Mouse (Mus musculus): Measurements from ENCODE around the gene Svep1. TPM values are rescaled to one million over a fixed set of nuclear protein-coding genes. Genes with fewer than 3 reads are reported as not detected.

The Svep1 gene
- polyA plus RNA-seq, 1 experiment from 2014 or later: 0.56 TPM

DNA sequence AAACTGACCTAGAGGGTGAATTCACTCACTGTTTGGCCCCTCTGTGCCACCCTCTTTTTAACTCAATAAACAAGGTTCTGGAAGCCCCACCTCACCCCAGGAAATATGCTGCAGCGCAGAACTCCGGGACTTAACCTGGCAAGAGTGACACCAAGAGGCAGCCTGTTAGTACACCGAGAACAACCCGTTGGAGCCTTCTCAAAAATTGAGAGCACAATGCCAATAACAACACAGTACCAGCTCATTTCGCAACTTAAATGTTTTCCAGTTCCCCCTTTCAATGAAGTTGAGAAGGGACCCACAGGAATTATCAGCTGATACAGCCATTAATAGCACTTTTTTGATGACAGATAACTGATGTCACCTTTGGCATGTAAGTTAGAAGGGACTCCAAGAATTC lies 38.3 kb downstream of the Svep1 start:
- no peak for ATAC-seq (ENCODE audit: low read depth)
- no peaks in the 10 kb centered on the region for H3K4me1 ChIP-seq (replicated peaks)
- WGBS: 90% methylated on average over 5 of the region's 5 CpGs
- H3K4me2 ChIP-seq: no peak overlapping the region
- no peaks in the 10 kb centered on the region for H3K9me3 ChIP-seq
- no peaks in the 10 kb centered on the region for H3K27me3 ChIP-seq
- H3K9ac ChIP-seq: no peak overlapping the region
- H3K27ac ChIP-seq (replicated peaks): no peak overlapping the region
- no peak overlapping the region for H3K4me3 ChIP-seq
- H3K36me3 ChIP-seq: no peaks in the 10 kb centered on the region

DNA sequence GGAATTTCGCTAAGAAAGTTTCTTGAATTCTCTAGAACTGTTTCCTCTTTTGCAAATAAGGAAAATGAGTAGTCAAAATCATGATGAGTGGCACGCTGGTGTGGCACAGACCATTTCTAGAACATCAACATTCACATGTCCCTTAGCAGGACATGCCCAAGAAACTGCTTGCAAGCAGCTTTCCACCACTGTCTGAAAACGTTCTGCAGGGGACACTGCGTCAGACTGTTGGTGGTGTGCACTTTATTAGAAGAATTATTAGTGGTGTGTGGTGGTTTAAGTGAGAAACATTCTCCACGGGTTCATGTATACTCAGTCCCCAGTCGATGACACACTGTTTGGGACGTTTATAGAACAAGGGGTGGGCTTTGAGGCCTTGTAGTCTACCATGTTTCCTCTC lies 40.9 kb downstream of the Svep1 start:
- no peak overlapping the region for H3K9ac ChIP-seq
- no peaks in the 10 kb centered on the region for H3K9me3 ChIP-seq
- H3K4me2 ChIP-seq: no peak overlapping the region
- 76% methylated on average over 7 of the region's 7 CpGs for WGBS
- no peak overlapping the region for H3K4me3 ChIP-seq
- no peaks in the 10 kb centered on the region for H3K4me1 ChIP-seq (replicated peaks)
- no peak overlapping the region for H3K27ac ChIP-seq (replicated peaks)
- no peak for ATAC-seq (ENCODE audit: low read depth)
- H3K27me3 ChIP-seq: no peaks in the 10 kb centered on the region
- H3K36me3 ChIP-seq: no peaks in the 10 kb centered on the region

DNA sequence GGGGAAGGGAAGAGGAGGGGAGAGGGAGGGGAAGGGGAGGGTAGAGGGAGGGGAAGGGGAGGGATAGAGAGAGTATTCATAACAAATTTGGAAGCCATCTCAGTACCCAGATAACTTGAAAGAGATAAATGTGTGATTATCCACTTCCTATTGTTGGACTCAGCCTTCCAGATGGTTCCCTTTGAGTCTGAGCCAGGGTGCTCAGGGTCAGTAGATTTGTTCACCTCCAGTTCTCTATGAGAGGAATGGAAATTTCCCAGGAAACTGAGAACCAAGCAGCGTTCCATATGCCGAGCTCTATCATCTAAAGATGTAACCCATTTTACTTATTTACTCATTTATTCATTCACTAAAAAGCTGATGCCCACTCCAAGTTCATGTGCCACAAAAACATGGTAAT lies 44.8 kb downstream of the Svep1 start:
- no peak overlapping the region for H3K4me2 ChIP-seq
- no peak overlapping the region for H3K4me3 ChIP-seq
- ATAC-seq (ENCODE audit: low read depth): no peak

DNA sequence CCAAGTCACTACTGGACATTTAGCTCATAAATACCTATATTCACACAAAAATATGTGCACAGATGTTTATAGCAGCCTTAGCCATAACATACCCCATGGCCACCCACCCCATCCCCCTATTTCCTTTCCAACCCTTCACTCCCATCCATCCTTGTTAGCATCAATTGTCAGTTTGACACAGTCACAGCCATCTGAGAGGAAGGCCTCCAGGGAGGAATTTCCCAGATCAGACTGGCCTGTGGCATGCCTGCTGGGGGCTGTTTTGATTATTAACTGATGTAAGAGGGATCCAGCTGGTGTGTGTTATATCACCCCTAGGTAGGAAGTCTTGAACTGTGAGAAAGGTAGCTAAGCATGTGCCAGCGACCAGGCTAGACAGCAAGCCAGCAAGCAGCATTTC lies 47.1 kb downstream of the Svep1 start:
- no peaks in the 10 kb centered on the region for H3K36me3 ChIP-seq
- H3K9ac ChIP-seq: no peak overlapping the region
- 0 out of 2 replicates have a peak, but pooled peaks cover 4% of the 10 kb centered on the region for H3K4me1 ChIP-seq (replicated peaks)
- no peak overlapping the region for H3K4me3 ChIP-seq
- H3K27ac ChIP-seq (replicated peaks): no peak overlapping the region
- no peaks in the 10 kb centered on the region for H3K9me3 ChIP-seq
- no peaks in the 10 kb centered on the region for H3K27me3 ChIP-seq
- 45% methylated on average over 1 of the region's 1 CpGs for WGBS
- no peak overlapping the region for H3K4me2 ChIP-seq
- no peak for ATAC-seq (ENCODE audit: low read depth)

More for the DNA sequence above, 44.8 kb downstream of the Svep1 start:
- no peaks in the 10 kb centered on the region for H3K9me3 ChIP-seq
- H3K9ac ChIP-seq: no peak overlapping the region
- H3K27me3 ChIP-seq: no peaks in the 10 kb centered on the region
- H3K27ac ChIP-seq (replicated peaks): no peak overlapping the region
- H3K36me3 ChIP-seq: no peaks in the 10 kb centered on the region
- 81% methylated on average over 2 of the region's 2 CpGs for WGBS
- H3K4me1 ChIP-seq (replicated peaks): 0 out of 2 replicates have a peak, but pooled peaks cover 4% of the 10 kb centered on the region

DNA sequence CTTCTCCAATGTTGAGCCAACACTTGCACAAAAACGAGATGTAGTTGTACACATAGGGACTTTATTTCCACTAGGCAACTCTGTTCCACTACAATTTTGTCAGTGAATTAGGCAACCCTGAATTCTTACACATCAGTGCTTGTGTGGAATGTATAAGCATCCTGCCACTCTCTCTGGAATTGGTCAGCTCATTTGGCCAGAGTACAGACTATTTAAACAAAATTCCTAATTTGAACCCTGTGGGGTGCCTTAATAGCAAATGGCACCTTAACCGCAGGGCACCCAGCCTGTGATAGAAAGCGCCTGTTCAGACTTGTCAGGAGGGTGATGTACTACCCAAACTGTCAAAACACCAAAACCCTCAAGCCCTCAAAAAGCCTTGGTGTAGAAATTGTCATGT lies 56.4 kb downstream of the Svep1 start:
- H3K4me1 ChIP-seq (replicated peaks): no peaks in the 10 kb centered on the region
- no peaks in the 10 kb centered on the region for H3K36me3 ChIP-seq
- ATAC-seq (ENCODE audit: low read depth): no peak
- whole genome bisulfite sequencing: 77% methylated on average over 3 of the region's 3 CpGs
- no peaks in the 10 kb centered on the region for H3K27me3 ChIP-seq
- no peak overlapping the region for H3K4me2 ChIP-seq
- no peak overlapping the region for H3K9ac ChIP-seq
- H3K4me3 ChIP-seq: no peak overlapping the region
- no peak overlapping the region for H3K27ac ChIP-seq (replicated peaks)
- no peaks in the 10 kb centered on the region for H3K9me3 ChIP-seq

DNA sequence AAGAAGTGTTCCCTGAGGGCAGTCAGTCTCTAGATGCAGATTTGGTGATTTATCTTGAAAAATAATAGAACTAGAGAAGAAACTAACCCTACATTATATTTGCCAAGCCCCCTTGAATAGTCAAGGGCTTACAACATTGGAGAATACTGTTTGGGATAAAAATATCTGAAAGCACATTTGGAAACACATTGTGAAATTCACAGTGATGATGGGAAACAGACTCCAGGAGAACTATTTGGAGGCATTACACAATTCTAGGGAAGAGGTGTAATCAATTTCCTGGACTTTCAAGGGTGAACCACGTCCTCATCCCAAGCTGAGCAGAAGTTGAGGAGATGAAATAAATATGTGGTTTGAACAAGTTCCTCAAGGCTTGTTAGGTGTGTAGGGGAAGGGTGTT lies 57.5 kb downstream of the Svep1 start:
- no peaks in the 10 kb centered on the region for H3K36me3 ChIP-seq
- H3K4me3 ChIP-seq: no peak overlapping the region
- H3K9me3 ChIP-seq: no peaks in the 10 kb centered on the region
- ATAC-seq (ENCODE audit: low read depth): no peak
- no peaks in the 10 kb centered on the region for H3K27me3 ChIP-seq
- H3K4me1 ChIP-seq (replicated peaks): no peaks in the 10 kb centered on the region
- H3K4me2 ChIP-seq: no peak overlapping the region
- no peak overlapping the region for H3K9ac ChIP-seq
- 61% methylated on average over 1 of the region's 1 CpGs for WGBS
- no peak overlapping the region for H3K27ac ChIP-seq (replicated peaks)

DNA sequence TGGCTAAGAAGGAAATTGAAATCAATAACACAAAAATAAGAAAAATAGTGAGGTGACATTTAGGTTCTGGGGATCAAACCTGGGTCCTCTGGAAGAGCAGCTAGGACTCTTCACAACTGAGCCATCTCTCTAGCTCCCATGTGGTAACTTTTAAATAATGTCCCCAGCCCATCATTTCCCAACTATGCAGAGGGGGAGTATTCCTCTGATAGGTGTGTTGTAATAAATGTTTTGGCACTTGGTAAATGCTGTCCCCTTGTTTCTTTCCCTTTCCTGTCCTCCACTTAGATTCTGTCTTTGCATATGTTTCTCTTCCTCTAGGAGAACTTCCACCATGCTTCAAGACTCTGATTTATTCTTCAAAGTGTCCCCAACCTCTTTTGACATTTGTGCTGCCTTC lies 58.1 kb downstream of the Svep1 start:
- Histone ChIP-seq H3K27me3 (no peaks in the 10 kb centered on the region), H3K4me3 (no peak overlapping the region), H3K4me1 (replicated peaks) (no peaks in the 10 kb centered on the region), H3K9me3 (no peaks in the 10 kb centered on the region), H3K27ac (replicated peaks) (no peak overlapping the region), H3K9ac (no peak overlapping the region), H3K36me3 (no peaks in the 10 kb centered on the region), H3K4me2 (no peak overlapping the region)
- ATAC-seq (ENCODE audit: low read depth): no peak

DNA sequence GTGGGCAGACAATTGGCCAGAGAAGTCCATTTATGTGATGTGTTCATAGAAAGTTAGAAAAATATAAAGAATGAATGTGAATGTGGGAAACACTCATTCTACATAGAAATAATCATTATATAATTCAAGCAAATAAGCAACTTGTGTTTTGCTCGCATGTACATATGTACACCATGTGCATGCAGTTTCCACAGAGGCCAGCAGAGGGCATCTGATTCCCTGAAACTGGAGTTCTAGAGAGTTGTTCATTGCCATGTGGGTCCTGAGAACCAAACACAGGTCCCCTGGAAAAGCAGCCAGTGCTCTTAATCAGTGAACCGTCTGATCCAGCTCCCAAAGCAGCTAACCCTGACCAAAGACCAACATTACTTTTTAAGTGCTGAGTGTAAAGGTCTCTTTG lies 60.0 kb downstream of the Svep1 start:
- H3K27me3 ChIP-seq: no peaks in the 10 kb centered on the region
- no peaks in the 10 kb centered on the region for H3K9me3 ChIP-seq
- H3K9ac ChIP-seq: no peak overlapping the region
- 0 out of 2 replicates have a peak, but pooled peaks cover under 1% of the 10 kb centered on the region for H3K4me1 ChIP-seq (replicated peaks)
- no peak overlapping the region for H3K27ac ChIP-seq (replicated peaks)
- H3K36me3 ChIP-seq: no peaks in the 10 kb centered on the region
- H3K4me3 ChIP-seq: no peak overlapping the region
- no peak overlapping the region for H3K4me2 ChIP-seq
- no peak for ATAC-seq (ENCODE audit: low read depth)
- 98% methylated on average over 2 of the region's 2 CpGs for WGBS

- Histone ChIP-seq H3K4me3 (no peak overlapping the region), H3K27me3 (no peaks in the 10 kb centered on the region), H3K9me3 (no peaks in the 10 kb centered on the region), H3K36me3 (no peaks in the 10 kb centered on the region), H3K9ac (no peak overlapping the region), H3K4me1 (replicated peaks) (peaks cover 17% of the 10 kb centered on the region), H3K4me2 (no peak overlapping the region), H3K27ac (replicated peaks) (no peak overlapping the region)
- WGBS: 70% methylated on average over 8 of the region's 8 CpGs
- no peak for ATAC-seq (ENCODE audit: low read depth)
These were observed 66.7 kb downstream of the Svep1 start for GRCm38 (mm10) chr4:58139764-58140556.

- ATAC-seq (ENCODE audit: low read depth): no peak
- H3K27me3 ChIP-seq: no peaks in the 10 kb centered on the region
- H3K9me3 ChIP-seq: no peaks in the 10 kb centered on the region
- no peak overlapping the region for H3K27ac ChIP-seq (replicated peaks)
- no peaks in the 10 kb centered on the region for H3K36me3 ChIP-seq
- H3K4me3 ChIP-seq: no peak overlapping the region
- H3K9ac ChIP-seq: no peak overlapping the region
- peaks cover 17% of the 10 kb centered on the region for H3K4me1 ChIP-seq (replicated peaks)
- 41% methylated on average over 6 of the region's 6 CpGs for WGBS
- no peak overlapping the region for H3K4me2 ChIP-seq
These were observed 67.4 kb downstream of the Svep1 start for GRCm38 (mm10) chr4:58139241-58139640.

- H3K9ac ChIP-seq: no peak overlapping the region
- no peaks in the 10 kb centered on the region for H3K27me3 ChIP-seq
- no peak overlapping the region for H3K27ac ChIP-seq (replicated peaks)
- no peak; the same call in 1 of the 2 replicates for ATAC-seq (ENCODE audit: low read depth)
- H3K9me3 ChIP-seq: no peaks in the 10 kb centered on the region
- H3K36me3 ChIP-seq: no peaks in the 10 kb centered on the region
- 56% methylated on average over 1 of the region's 1 CpGs for WGBS
- no peak overlapping the region for H3K4me2 ChIP-seq
- no peak overlapping the region for H3K4me3 ChIP-seq
- H3K4me1 ChIP-seq (replicated peaks): peaks cover 3% of the 10 kb centered on the region; the same call in 1 of the 2 replicates
These were observed 72.9 kb downstream of the Svep1 start for GRCm38 (mm10) chr4:58133610-58134309.

DNA sequence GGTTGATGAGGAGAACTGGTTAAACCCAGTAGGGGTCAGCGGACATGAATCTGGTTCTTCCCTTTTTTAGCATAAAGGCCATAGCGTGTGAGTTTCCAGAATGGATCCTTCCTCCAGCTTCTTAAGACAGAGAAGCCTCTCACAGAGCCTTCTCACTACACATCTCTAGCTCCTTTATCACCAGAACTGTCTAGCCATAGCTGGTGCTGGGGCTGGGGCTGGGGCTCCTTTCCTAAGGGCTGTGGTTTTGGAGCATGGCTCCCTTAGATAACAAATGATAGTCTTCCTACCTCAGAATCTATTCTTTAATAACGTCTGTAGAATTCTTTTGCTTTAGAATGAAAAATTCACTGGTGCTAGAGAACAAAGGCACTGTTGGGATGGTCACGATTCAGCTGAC lies 76.8 kb downstream of the Svep1 start:
- 81% methylated on average over 4 of the region's 4 CpGs for WGBS

More for the DNA sequence above, 76.8 kb downstream of the Svep1 start:
- ATAC-seq (ENCODE audit: low read depth): no peak
- Histone ChIP-seq H3K36me3 (no peaks in the 10 kb centered on the region), H3K9me3 (no peaks in the 10 kb centered on the region), H3K27me3 (no peaks in the 10 kb centered on the region), H3K4me2 (no peak overlapping the region), H3K4me3 (no peak overlapping the region), H3K4me1 (replicated peaks) (peaks cover 3% of the 10 kb centered on the region; the same call in 1 of the 2 replicates), H3K27ac (replicated peaks) (no peak overlapping the region), H3K9ac (no peak overlapping the region)
